Mouse (Mus musculus) liver, embryonic 16.5 days (tissue): ENCODE measurements around the gene Bsg. TPM values are rescaled to one million over a fixed set of nuclear protein-coding genes. Genes with fewer than 3 reads are reported as not detected.

Source experiments
- ATAC-seq: fragments of 200-750 bp; cut with Nextera tagmentation; 2 replicates; pipeline ENCODE4 v1.8.0; 2017; ENCODE audit warnings: low read depth, mild to moderate bottlenecking, moderate number of reproducible peaks, moderate library complexity
- H3K27ac ChIP-seq: fragments of 300-500 bp; sonication (generic); 2 replicates; pipeline ENCODE4 v1.5.1; 2014; ENCODE audit warnings: mild to moderate bottlenecking, low read length
- H3K27me3 ChIP-seq: fragments of 300-500 bp; sonication (generic); 2 replicates; pipeline ENCODE4 v1.6.1; 2014; ENCODE audit warnings: low read depth, low read length, mixed read lengths; ENCODE audit not compliant: control insufficient read depth, insufficient read depth
- H3K36me3 ChIP-seq: fragments of 300-500 bp; sonication (generic); 2 replicates; pipeline ENCODE4 v1.6.1; 2014; ENCODE audit warnings: mild to moderate bottlenecking; ENCODE audit not compliant: control insufficient read depth, insufficient read depth
- H3K4me1 ChIP-seq: fragments of 300-500 bp; sonication (generic); 2 replicates; pipeline ENCODE4 v1.6.1; 2014; ENCODE audit warnings: low read depth, low read length, mixed read lengths; ENCODE audit not compliant: control insufficient read depth
- H3K4me2 ChIP-seq: fragments of 300-500 bp; sonication (generic); 2 replicates; pipeline ENCODE4 v1.6.1; 2014; ENCODE audit warnings: low read depth, low read length, mixed read lengths
- H3K4me3 ChIP-seq: fragments of 300-500 bp; sonication (generic); 2 replicates; pipeline ENCODE4 v1.5.1; 2014; ENCODE audit warnings: low read depth, mild to moderate bottlenecking, low read length
- H3K9ac ChIP-seq: fragments of 300-500 bp; sonication (generic); 2 replicates; pipeline ENCODE4 v1.6.1; 2014; ENCODE audit warnings: low read depth, low read length
- H3K9me3 ChIP-seq: fragments of 300-500 bp; sonication (generic); replicated peaks from 2 replicates; pipeline ENCODE4 v1.6.1; 2016; ENCODE audit warnings: low read length; ENCODE audit not compliant: control insufficient read depth
- WGBS: fragments of 180-500 bp; shearing (Covaris S2); extraction: QIAGEN DNeasy Blood & Tissue Kit; methylation state at CpG from one replicate; pipeline ENCODE4 v1.1.7; 2014; ENCODE audit not compliant: insufficient replicate concordance; 5-methylcytosine and 5-hydroxymethylcytosine counted together
- polyA plus RNA-seq: library from polyadenylated mRNA; unstranded; fragments of >200 nt; fragmentation: Nextera tagmentation; extraction: Ambion mirVana; gene quantifications from 2 replicates; pipeline ENCODE4 v1.2.1, GENCODE M21; 2015

Gene Bsg
- polyA plus RNA-seq, 1 experiment from 2014 or later, result 947 TPM

GRCm38 (mm10) chr10:79686691-79687090, 17.6 kb upstream of the Bsg start:
- Histone ChIP-seq H3K4me2 (no peak overlapping the region), H3K27ac (no peak overlapping the region), H3K9me3 (no peaks in the 10 kb centered on the region), H3K4me1 (peaks cover 20% of the 10 kb centered on the region), H3K9ac (no peak overlapping the region), H3K4me3 (no peak overlapping the region), H3K27me3 (no peaks in the 10 kb centered on the region), H3K36me3 (peaks cover 48% of the 10 kb centered on the region)
- WGBS, result 90% methylated on average over 1 of the region's 1 CpGs
- ATAC-seq, result no peak

GRCm38 (mm10) chr10:79687513-79687912, 16.8 kb upstream of the Bsg start:
- Histone ChIP-seq H3K4me2 (no peak overlapping the region), H3K9ac (no peak overlapping the region), H3K27me3 (no peaks in the 10 kb centered on the region), H3K4me1 (peaks cover 20% of the 10 kb centered on the region), H3K9me3 (no peaks in the 10 kb centered on the region), H3K27ac (no peak overlapping the region), H3K36me3 (peaks cover 48% of the 10 kb centered on the region), H3K4me3 (no peak overlapping the region)
- ATAC-seq, result no peak
- 90% methylated on average over 6 of the region's 6 CpGs for WGBS

- Histone ChIP-seq H3K4me2 (no peak within 1 kb of the TSS), H3K27ac (no peak within 1 kb of the TSS), H3K4me3 (no peak within 1 kb of the TSS), H3K4me1 (peaks cover 9% of the 10 kb centered on the region), H3K9me3 (no peaks in the 10 kb centered on the region), H3K36me3 (peaks cover 48% of the 10 kb centered on the region), H3K9ac (no peak within 1 kb of the TSS), H3K27me3 (no peaks in the 10 kb centered on the region)
- WGBS, result 75% methylated on average over 4 of the region's 4 CpGs
- ATAC-seq, result no peak
Measured at GRCm38 (mm10) chr10:79688720-79689119, 15.6 kb upstream of the Bsg start, which contains the start of gene Gzmm. Gene Gzmm, plus strand, starts transcription at chr10:79689020.

GRCm38 (mm10) chr10:79689178-79689577, 15.1 kb upstream of the Bsg start:
- no peak overlapping the region for H3K27ac ChIP-seq
- no peak for ATAC-seq
- H3K9me3 ChIP-seq, result no peaks in the 10 kb centered on the region
- H3K4me3 ChIP-seq, result no peak overlapping the region
- H3K36me3 ChIP-seq, result peaks cover 48% of the 10 kb centered on the region
- peaks cover 5% of the 10 kb centered on the region for H3K4me1 ChIP-seq
- H3K27me3 ChIP-seq, result no peaks in the 10 kb centered on the region
- no peak overlapping the region for H3K4me2 ChIP-seq
- H3K9ac ChIP-seq, result no peak overlapping the region
- WGBS, result 83% methylated on average over 3 of the region's 3 CpGs

- Histone ChIP-seq H3K9me3 (no peaks in the 10 kb centered on the region), H3K36me3 (peaks cover 22% of the 10 kb centered on the region), H3K4me1 (peaks cover 8% of the 10 kb centered on the region), H3K4me2 (no peak overlapping the region), H3K27ac (no peak overlapping the region), H3K9ac (no peak overlapping the region), H3K27me3 (no peaks in the 10 kb centered on the region), H3K4me3 (no peak overlapping the region)
- ATAC-seq, result no peak
- WGBS, result 85% methylated on average over 2 of the region's 2 CpGs
Measured at GRCm38 (mm10) chr10:79691986-79692548, 12.2 kb upstream of the Bsg start.

GRCm38 (mm10) chr10:79693580-79694378, 10.5 kb upstream of the Bsg start:
- H3K36me3 ChIP-seq, result peaks cover 6% of the 10 kb centered on the region
- no peak overlapping the region for H3K4me2 ChIP-seq
- WGBS, result 63% methylated on average over 12 of the region's 12 CpGs
- H3K9ac ChIP-seq, result no peak overlapping the region
- peaks cover 8% of the 10 kb centered on the region for H3K4me1 ChIP-seq
- H3K27ac ChIP-seq, result no peak overlapping the region
- H3K4me3 ChIP-seq, result no peak overlapping the region
- H3K9me3 ChIP-seq, result no peaks in the 10 kb centered on the region
- H3K27me3 ChIP-seq, result no peaks in the 10 kb centered on the region
- no peak for ATAC-seq

- ATAC-seq, result no peak
- Histone ChIP-seq H3K9ac (no peak overlapping the region), H3K4me3 (no peak overlapping the region), H3K4me2 (no peak overlapping the region), H3K9me3 (no peaks in the 10 kb centered on the region), H3K27me3 (no peaks in the 10 kb centered on the region), H3K27ac (no peak overlapping the region), H3K36me3 (peaks cover under 1% of the 10 kb centered on the region; the same call in 1 of the 2 replicates), H3K4me1 (peaks cover 8% of the 10 kb centered on the region)
- 71% methylated on average over 6 of the region's 6 CpGs for WGBS
Measured at GRCm38 (mm10) chr10:79694379-79694655, 10.0 kb upstream of the Bsg start.

GRCm38 (mm10) chr10:79695231-79696128, 8.8 kb upstream of the Bsg start:
- H3K27ac ChIP-seq, result no peak overlapping the region
- H3K4me2 ChIP-seq, result no peak overlapping the region
- 58% methylated on average over 13 of the region's 13 CpGs for WGBS
- no peaks in the 10 kb centered on the region for H3K27me3 ChIP-seq
- peaks cover 8% of the 10 kb centered on the region for H3K4me1 ChIP-seq
- H3K36me3 ChIP-seq, result no peaks in the 10 kb centered on the region
- no peaks in the 10 kb centered on the region for H3K9me3 ChIP-seq
- peak; percentile 68 for ATAC-seq
- H3K4me3 ChIP-seq, result no peak overlapping the region
- H3K9ac ChIP-seq, result no peak overlapping the region
